In genomic region chr4:123282915-123283674, GRCm38 (mm10) we compare ENCODE assay signal across 9 mouse cellular contexts. TPM values are rescaled to one million over a fixed set of nuclear protein-coding genes. Genes with fewer than 3 reads are reported as not detected.
DNase-seq lines count a peak whose midpoint lies in the region; ATAC-seq and TF ChIP-seq lines count a peak whose summit lies in the region.
"Not testable (repeated sequence)": the region's sequence is repeated elsewhere in the genome, so short reads cannot be mapped to it uniquely, and the experiment has no call there.
"Had no signal": no experiment of that assay in that cellular context is flagged by ENCODE, and none has a peak within 500 bp of the region (broad histone marks: within the 10 kb centered on the region; RNA-seq: fewer than 3 reads in every experiment).

No protein-coding gene starts in this region.

- not testable (repeated sequence) for H3K9me3 ChIP-seq in embryonic facial prominence, embryonic 15.5 days (replicated peaks); intestine, embryonic 14.5 days (ENCODE audit: control insufficient read depth, low read length); limb, embryonic 14.5 days (ENCODE audit: control insufficient read depth, low read length); megakaryocyte, embryonic 14.5 days

- not testable (repeated sequence) for H3K27ac ChIP-seq in embryonic facial prominence, embryonic 15.5 days (replicated peaks)
- H3K27ac ChIP-seq in intestine, embryonic 14.5 days (ENCODE audit: low read depth), result peak overlapping the region; percentile 71; the same call in 1 of the 2 replicates
- 0 out of 2 replicates have a peak overlapping the region, but pooled peaks have one; percentile 38 for H3K27ac ChIP-seq in limb, embryonic 14.5 days (replicated peaks; ENCODE audit: low read depth, low read length)

- not testable (repeated sequence) for H3K27me3 ChIP-seq in embryonic facial prominence, embryonic 15.5 days; intestine, embryonic 14.5 days (replicated peaks; ENCODE audit: control insufficient read depth, insufficient read depth, low read length); limb, embryonic 14.5 days (ENCODE audit: control insufficient read depth, insufficient read depth, low read length); megakaryocyte, embryonic 14.5 days (replicated peaks)

- H3K4me2 ChIP-seq in embryonic facial prominence, embryonic 15.5 days (replicated peaks), result peak overlapping the region; percentile 74
- peak overlapping the region; percentile 70 for H3K4me2 ChIP-seq in intestine, embryonic 14.5 days (ENCODE audit: low read length)
- peak overlapping the region; percentile 81 for H3K4me2 ChIP-seq in limb, embryonic 14.5 days (replicated peaks; ENCODE audit: low read depth, low read length, severe bottlenecking)

- peak; percentile 35 for DNase-seq in 3134 (ENCODE audit: extremely low read depth, insufficient read length, low spot score)
- peak; percentile 73 for DNase-seq in adrenal gland, postnatal 14 days
- peak; percentile 34 for DNase-seq in heart, adult 8-10 months (ENCODE audit: low spot score)
- DNase-seq in intestine, embryonic 14.5 days (ENCODE audit: low spot score); limb, embryonic 14.5 days (ENCODE audit: low spot score): not testable (repeated sequence)
- DNase-seq in right cerebral cortex, adult 18-20 months, result peak; percentile 29

- H3K4me1 ChIP-seq in embryonic facial prominence, embryonic 15.5 days, result peaks cover 29% of the 10 kb centered on the region
- peaks cover 21% of the 10 kb centered on the region for H3K4me1 ChIP-seq in intestine, embryonic 14.5 days (replicated peaks; ENCODE audit: control insufficient read depth, insufficient read depth, low read length)
- peaks cover 19% of the 10 kb centered on the region for H3K4me1 ChIP-seq in limb, embryonic 14.5 days (ENCODE audit: control insufficient read depth, insufficient read depth, low read length)
- peaks cover 47% of the 10 kb centered on the region for H3K4me1 ChIP-seq in megakaryocyte, embryonic 14.5 days

- peaks cover 13% of the 10 kb centered on the region for H3K36me3 ChIP-seq in embryonic facial prominence, embryonic 15.5 days
- peaks cover 30% of the 10 kb centered on the region for H3K36me3 ChIP-seq in intestine, embryonic 14.5 days (ENCODE audit: control insufficient read depth, insufficient read depth, low read length)
- H3K36me3 ChIP-seq in limb, embryonic 14.5 days (ENCODE audit: control insufficient read depth, insufficient read depth, low read length), result peaks cover 11% of the 10 kb centered on the region
- peaks cover 33% of the 10 kb centered on the region for H3K36me3 ChIP-seq in megakaryocyte, embryonic 14.5 days (replicated peaks; ENCODE audit: low read length)

- H3K9ac ChIP-seq in embryonic facial prominence, embryonic 15.5 days, result peak overlapping the region; percentile 31
- H3K9ac ChIP-seq in intestine, embryonic 14.5 days (ENCODE audit: low read length), result peak overlapping the region; percentile 62
- H3K9ac ChIP-seq in limb, embryonic 14.5 days (ENCODE audit: low read depth, low read length, severe bottlenecking), result peak overlapping the region; percentile 61

- WGBS in embryonic facial prominence, embryonic 15.5 days, result under 1% methylated on average over 43 of the region's 55 CpGs
- under 1% methylated on average over 41 of the region's 55 CpGs for WGBS in intestine, embryonic 14.5 days
- WGBS in limb, embryonic 14.5 days, result under 1% methylated on average over 37 of the region's 55 CpGs

- TF ChIP-seq POLR2A in limb, embryonic 14.5 days (IDR thresholded peaks at IDR 0.05; ENCODE audit: borderline replicate concordance, extremely low read depth, insufficient read depth, insufficient read length), result not testable (repeated sequence)

- 0 out of 2 replicates have a peak, but pooled peaks have one; percentile 40 for ATAC-seq in embryonic facial prominence, embryonic 15.5 days (ENCODE audit: insufficient number of reproducible peaks, low FRiP score, low TSS enrichment, low read depth)
- peak; percentile 61 for ATAC-seq in intestine, embryonic 14.5 days (replicated peaks; ENCODE audit: low FRiP score, low TSS enrichment, low read depth)
- peak; percentile 70 for ATAC-seq in limb, embryonic 14.5 days (ENCODE audit: low FRiP score, low read depth)

- peak overlapping the region; percentile 60 for H3K4me3 ChIP-seq in embryonic facial prominence, embryonic 15.5 days (replicated peaks)
- peak overlapping the region; percentile 62 for H3K4me3 ChIP-seq in intestine, embryonic 14.5 days (ENCODE audit: low read depth, low read length)
- H3K4me3 ChIP-seq in limb, embryonic 14.5 days (replicated peaks; ENCODE audit: low read length), result peak overlapping the region; percentile 48
- peak overlapping the region; percentile 88 for H3K4me3 ChIP-seq in megakaryocyte, embryonic 14.5 days (replicated peaks)

RNA-seq across cellular contexts. Expression of gene Pabpc4, which starts 20.9 kb away (rescaled TPM):
- 98.4 and 98.6 TPM in 2 replicates for total RNA-seq in adrenal gland, postnatal 14 days (2021)
- polyA plus RNA-seq in embryonic facial prominence, embryonic 15.5 days (2015; fragmentation: Nextera tagmentation; extraction: Ambion mirVana), result 37.5 and 45.0 TPM in 2 replicates
- 100 to 1,000 TPM; 323 to 392 (median 367) TPM for total RNA-seq in heart, adult 8-10 months (2022)
- 72.1 and 72.2 TPM in 2 replicates for polyA plus RNA-seq in intestine, embryonic 14.5 days (2014; fragmentation: Nextera tagmentation; extraction: Ambion mirVana)
- polyA plus RNA-seq in limb, embryonic 14.5 days (2012; rRNA removed), result 147 and 207 TPM in 2 replicates
- 57.2 and 59.1 TPM in 2 replicates for polyA plus RNA-seq in limb, embryonic 14.5 days (2014; fragmentation: Nextera tagmentation; extraction: Ambion mirVana)
- polyA plus RNA-seq in megakaryocyte, embryonic 14.5 days (2012; ENCODE audit: insufficient read depth, low replicate concordance), result 478 and 1,194 TPM in 2 replicates

RNA-seq across cellular contexts. Expression of gene Oxct2a, which starts 40.3 kb away (rescaled TPM):
- not detected in 2 replicates for total RNA-seq in adrenal gland, postnatal 14 days (2021)
- 0.14 and 0.21 TPM in 2 replicates for polyA plus RNA-seq in embryonic facial prominence, embryonic 15.5 days (2015; fragmentation: Nextera tagmentation; extraction: Ambion mirVana)
- not detected for total RNA-seq in heart, adult 8-10 months (2022)
- polyA plus RNA-seq in intestine, embryonic 14.5 days (2014; fragmentation: Nextera tagmentation; extraction: Ambion mirVana), result not detected in 2 replicates
- 0.20 and 0.21 TPM in 2 replicates for polyA plus RNA-seq in limb, embryonic 14.5 days (2012; rRNA removed)
- polyA plus RNA-seq in limb, embryonic 14.5 days (2014; fragmentation: Nextera tagmentation; extraction: Ambion mirVana), result not detected in 2 replicates
- 0.56 TPM in 1 of 2 replicates, not detected in the other for polyA plus RNA-seq in megakaryocyte, embryonic 14.5 days (2012; ENCODE audit: insufficient read depth, low replicate concordance)
- total RNA-seq: hematopoietic stem cell, adult 5-6 weeks had no signal

RNA-seq across cellular contexts. Expression of gene Heyl, which starts 49.7 kb away (rescaled TPM):
- total RNA-seq in adrenal gland, postnatal 14 days (2021), result 14.1 and 17.8 TPM in 2 replicates
- 15.6 and 16.8 TPM in 2 replicates for polyA plus RNA-seq in embryonic facial prominence, embryonic 15.5 days (2015; fragmentation: Nextera tagmentation; extraction: Ambion mirVana)
- 10 to 100 TPM in 3 of 4 experiments, 1 to 10 TPM in 1; 9.7 to 11.7 (median 10.9) TPM for total RNA-seq in heart, adult 8-10 months (2022)
- 16.0 and 16.8 TPM in 2 replicates for polyA plus RNA-seq in intestine, embryonic 14.5 days (2014; fragmentation: Nextera tagmentation; extraction: Ambion mirVana)
- polyA plus RNA-seq in limb, embryonic 14.5 days (2012; rRNA removed), result 8.9 and 11.1 TPM in 2 replicates
- polyA plus RNA-seq in limb, embryonic 14.5 days (2014; fragmentation: Nextera tagmentation; extraction: Ambion mirVana), result 9.6 and 13.2 TPM in 2 replicates
- polyA plus RNA-seq in megakaryocyte, embryonic 14.5 days (2012; ENCODE audit: insufficient read depth, low replicate concordance), result not detected in 2 replicates
- total RNA-seq: hematopoietic stem cell, adult 5-6 weeks had no signal

RNA-seq across cellular contexts. Expression of gene Bmp8a, which starts 60.0 kb away (rescaled TPM):
- total RNA-seq in adrenal gland, postnatal 14 days (2021), result 0.34 TPM in 1 of 2 replicates, not detected in the other
- 5.8 and 5.9 TPM in 2 replicates for polyA plus RNA-seq in embryonic facial prominence, embryonic 15.5 days (2015; fragmentation: Nextera tagmentation; extraction: Ambion mirVana)
- total RNA-seq in heart, adult 8-10 months (2022), result not detected
- 0.12 and 0.19 TPM in 2 replicates for polyA plus RNA-seq in intestine, embryonic 14.5 days (2014; fragmentation: Nextera tagmentation; extraction: Ambion mirVana)
- 1.4 and 1.6 TPM in 2 replicates for polyA plus RNA-seq in limb, embryonic 14.5 days (2012; rRNA removed)
- polyA plus RNA-seq in limb, embryonic 14.5 days (2014; fragmentation: Nextera tagmentation; extraction: Ambion mirVana), result 1.8 and 1.9 TPM in 2 replicates
- polyA plus RNA-seq in megakaryocyte, embryonic 14.5 days (2012; ENCODE audit: insufficient read depth, low replicate concordance), result 5.1 and 11.5 TPM in 2 replicates
- total RNA-seq: hematopoietic stem cell, adult 5-6 weeks had no signal
